Mouse (Mus musculus): Measurements from ENCODE around the gene Prss29. TPM values are rescaled to one million over a fixed set of nuclear protein-coding genes. Genes with fewer than 3 reads are reported as not detected.

Gene Prss29
- not detected for polyA plus RNA-seq (2017; shearing (Covaris generic))

- ATAC-seq: no peak
Observed at GRCm38 (mm10) chr17:25318354-25318753, at the start of gene Prss29. TSS of gene Prss29 (plus strand) at chr17:25318654.

DNA sequence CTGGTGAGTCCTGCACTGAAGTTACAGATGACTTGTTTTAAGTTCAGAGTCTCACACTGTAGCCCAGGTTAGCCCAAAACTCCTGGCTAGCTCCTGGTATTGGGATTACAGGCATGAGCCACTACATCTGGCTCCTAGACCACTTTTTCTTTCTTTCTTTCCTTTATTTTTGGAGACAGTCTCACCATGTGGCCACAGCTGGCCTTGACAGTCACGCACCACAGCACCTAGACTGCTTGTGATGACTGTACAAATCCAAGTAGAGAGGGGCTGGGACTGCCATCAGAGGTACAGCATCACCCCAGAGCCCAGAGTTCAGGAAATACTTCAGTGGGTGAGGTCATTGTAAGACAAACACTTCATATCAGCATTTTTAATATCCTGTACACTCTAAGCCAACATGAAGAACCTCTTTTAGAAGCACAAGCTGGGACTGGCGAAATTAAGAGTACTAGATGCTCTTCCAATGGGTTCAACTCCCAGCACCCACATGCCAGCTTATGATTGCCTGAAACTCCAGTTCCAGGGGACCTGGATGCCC is 47.6 kb upstream of the Prss29 start:
- ATAC-seq: no peak

- ATAC-seq: no peak
Observed at GRCm38 (mm10) chr17:25272326-25272725, 46.1 kb upstream of the Prss29 start.

DNA sequence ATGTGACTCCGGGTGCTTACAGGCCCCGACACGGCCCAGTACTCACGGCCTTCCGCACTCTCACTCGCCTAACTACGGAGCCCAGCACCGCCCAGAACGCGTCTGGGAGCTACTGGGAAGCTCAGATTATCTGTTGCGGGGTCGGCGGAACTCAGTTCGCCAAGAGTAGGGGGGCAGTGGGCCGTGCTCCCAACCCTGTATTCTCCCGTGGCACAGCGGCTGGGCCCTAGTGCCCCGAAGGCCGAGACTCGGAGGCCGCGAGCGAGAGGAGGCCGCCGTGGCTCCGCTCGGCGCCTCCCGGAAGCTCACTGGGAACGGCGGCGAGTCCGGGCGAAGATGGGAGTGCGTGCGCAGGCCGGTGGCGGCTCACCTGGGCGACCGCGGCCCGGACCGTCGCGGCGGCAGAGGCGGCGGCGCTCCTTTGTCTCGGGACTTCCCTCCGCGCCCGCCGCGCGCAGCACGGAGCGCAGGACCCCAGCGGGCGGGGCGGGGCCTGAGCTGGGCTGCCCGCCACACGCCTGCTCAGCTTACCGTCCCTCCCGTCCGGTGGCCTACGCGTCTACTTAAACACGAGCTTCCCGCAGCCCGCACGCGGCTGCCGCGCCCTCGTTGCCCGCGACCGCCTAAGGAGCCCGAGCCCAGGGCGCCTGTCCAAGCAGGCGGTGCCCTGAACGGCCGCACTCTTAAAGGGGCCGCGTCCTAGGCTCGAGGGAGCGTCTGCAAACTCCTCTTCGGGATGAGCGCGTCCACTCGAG is 45.3 kb upstream of the Prss29 start:
- peak; percentile 73 for ATAC-seq

GRCm38 (mm10) chr17:25273706-25274501 is 44.5 kb upstream of the Prss29 start:
- ATAC-seq: peak; percentile 79

DNA sequence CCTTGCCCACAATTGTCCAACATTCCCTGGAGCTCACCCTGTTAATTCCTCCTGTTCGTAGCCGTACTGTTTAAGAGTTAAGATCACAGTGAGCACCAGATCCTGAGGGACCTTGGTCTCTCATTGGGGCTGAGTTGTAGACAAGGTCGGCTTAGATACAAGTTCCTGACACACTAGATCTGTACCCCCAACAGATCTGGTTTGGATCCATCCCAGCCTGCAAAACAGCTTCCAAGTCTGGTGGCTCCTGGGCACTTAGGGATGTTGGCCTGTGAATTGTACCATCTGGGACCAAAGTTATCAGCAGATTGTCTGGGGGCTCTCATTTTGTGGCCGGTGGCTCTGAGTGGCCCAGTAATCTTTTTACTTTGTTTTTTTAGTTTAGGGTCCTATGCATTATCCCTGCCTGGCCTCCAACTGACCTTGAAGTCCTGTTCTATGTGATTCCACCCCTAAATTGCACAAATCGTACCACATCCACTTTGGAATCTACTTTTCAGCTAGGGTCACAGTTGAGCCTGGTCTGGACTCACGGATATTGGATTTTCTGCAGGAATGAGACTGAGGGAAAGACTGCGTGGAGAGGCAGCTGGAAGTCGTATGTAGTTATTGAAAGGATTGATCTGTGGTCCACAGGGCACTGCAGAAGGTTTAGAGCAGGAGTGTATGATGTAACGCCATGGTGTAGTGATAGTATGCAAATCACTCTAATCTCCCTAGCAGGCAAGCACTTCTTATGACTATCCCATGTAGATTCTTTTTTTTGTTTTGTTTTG is 43.7 kb upstream of the Prss29 start, which contains the start of gene Ube2i:
Gene Ube2i (minus strand): TSS at position 52 of the 776 bp plus-strand sequence.
- no peak for ATAC-seq

GRCm38 (mm10) chr17:25275833-25276232 is 42.6 kb upstream of the Prss29 start:
- ATAC-seq: no peak

- peak; percentile 43 for ATAC-seq
Observed at GRCm38 (mm10) chr17:25282133-25282532, 36.3 kb upstream of the Prss29 start.

DNA sequence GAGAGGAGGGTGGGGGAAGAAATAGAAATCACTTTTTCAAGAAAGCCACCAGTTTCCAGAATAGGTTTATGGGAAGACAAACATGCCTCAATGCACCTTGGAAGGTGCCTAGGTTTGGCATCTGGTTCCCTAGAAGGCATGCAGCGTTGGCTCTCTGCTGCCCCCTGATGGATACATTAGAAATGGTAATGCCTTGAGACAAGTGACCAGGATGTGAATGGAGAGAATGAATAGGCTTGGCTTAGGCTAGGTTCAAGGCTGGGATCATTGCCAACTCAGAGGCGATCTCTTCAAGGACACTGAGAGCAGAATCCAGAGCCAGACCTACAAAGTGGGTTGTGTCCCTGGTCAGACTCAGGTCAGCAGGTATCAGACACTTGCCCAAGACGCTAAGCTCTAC is 33.4 kb upstream of the Prss29 start:
- ATAC-seq: peak; percentile 52

DNA sequence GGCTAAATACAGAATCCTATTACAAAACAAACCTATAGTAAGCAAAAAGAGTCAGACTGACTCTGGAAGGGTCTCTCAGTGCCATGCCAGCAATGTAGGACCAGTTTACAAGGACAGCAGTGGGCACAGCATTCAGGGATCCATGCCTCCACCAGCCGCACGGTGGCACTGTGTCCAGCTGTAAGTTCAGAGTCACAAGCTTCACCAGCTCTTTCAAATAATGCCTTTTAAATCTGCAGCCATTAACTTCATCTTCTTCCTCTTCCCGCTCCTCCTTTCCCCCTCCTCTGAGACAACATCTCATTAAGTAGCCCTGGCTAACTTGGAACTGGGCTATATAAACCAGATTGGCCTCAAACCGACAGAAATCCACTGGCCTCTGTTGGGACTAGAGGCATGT is 29.6 kb upstream of the Prss29 start:
- ATAC-seq: no peak

GRCm38 (mm10) chr17:25290411-25290810 is 28.0 kb upstream of the Prss29 start:
- no peak for ATAC-seq

- ATAC-seq: no peak
Observed at GRCm38 (mm10) chr17:25293495-25293894, 25.0 kb upstream of the Prss29 start.

DNA sequence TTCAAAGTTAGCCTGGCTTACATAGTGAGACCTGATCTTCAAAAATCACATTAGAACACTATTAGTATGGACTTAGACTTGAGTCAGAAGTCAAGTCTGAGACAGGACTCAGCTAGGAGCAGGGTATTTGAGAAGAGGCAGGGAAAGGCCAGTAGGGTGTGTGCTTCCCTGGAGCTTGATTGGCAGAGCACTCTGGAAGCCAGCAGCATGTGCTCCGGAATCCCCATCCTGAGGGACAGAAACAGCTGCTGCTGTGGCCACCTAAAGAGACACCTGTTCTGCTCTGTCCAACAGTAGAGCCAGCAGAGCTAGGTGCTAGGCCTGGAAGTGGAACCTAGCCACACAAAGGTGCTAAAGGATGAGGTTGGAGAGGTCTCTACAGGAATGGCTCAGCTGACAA is 24.3 kb upstream of the Prss29 start:
- no peak for ATAC-seq

DNA sequence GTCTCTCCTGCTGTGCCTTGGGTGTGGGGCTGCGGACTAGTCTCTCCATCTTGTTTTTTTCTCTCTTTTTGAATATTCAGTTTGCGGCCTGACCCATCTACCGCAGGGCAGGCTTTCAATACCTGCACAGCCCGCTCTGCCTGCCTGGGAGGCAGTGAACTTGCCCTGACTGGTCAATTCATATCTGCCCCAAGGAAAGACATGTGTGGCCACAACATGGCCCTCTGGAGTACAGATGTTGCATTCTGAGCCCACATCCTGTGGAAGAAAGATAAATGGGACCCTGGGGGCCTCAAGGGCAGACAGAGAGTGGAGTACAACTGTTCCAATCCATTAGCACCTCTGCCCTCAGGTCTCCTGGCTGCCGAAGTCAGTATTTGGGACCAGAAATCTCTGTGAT is 20.4 kb upstream of the Prss29 start, which contains the start of gene Prss34:
Gene Prss34 (plus strand): TSS at position 301 of the 400 bp plus-strand sequence.
- ATAC-seq: no peak

DNA sequence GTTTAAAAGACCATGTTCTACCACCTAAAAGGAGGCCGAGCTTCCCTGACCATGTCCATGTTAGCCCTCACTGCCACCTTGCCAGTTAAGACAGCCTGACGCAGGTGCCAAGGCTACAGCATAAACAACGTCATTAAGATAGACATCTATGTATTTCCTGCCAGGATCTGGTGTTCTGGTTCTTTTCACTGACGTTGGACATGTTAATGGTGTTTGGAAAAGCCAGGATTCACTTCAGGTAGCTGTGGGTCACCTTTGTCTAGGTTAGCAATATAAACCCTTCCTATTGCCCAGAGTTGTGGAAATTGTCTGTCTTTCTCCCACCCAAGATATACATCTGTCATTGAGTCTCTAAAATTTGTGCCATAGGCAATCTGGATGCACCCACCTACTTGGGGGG is 10.1 kb upstream of the Prss29 start, which contains the start of gene Prss28:
Gene Prss28 (plus strand): TSS at position 301 of the 400 bp plus-strand sequence.
- ATAC-seq: no peak

DNA sequence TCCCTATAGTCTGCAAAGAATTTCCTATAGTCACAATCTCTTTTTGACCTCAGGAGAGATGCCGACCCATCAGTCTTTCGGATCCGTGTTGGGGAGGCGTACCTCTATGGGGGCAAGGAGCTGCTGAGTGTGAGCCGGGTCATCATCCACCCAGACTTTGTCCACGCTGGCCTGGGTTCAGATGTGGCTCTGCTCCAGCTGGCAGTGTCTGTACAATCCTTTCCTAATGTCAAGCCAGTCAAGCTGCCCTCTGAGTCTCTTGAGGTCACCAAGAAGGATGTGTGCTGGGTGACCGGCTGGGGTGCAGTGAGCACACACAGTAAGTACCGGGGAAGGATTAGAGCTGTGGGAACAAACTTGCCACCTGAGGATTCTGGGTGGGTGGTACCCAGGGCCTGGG is 2.4 kb downstream of the Prss29 start:
- no peak for ATAC-seq

- ATAC-seq: no peak
Observed at GRCm38 (mm10) chr17:25322930-25323329, 4.5 kb downstream of the Prss29 start.

DNA sequence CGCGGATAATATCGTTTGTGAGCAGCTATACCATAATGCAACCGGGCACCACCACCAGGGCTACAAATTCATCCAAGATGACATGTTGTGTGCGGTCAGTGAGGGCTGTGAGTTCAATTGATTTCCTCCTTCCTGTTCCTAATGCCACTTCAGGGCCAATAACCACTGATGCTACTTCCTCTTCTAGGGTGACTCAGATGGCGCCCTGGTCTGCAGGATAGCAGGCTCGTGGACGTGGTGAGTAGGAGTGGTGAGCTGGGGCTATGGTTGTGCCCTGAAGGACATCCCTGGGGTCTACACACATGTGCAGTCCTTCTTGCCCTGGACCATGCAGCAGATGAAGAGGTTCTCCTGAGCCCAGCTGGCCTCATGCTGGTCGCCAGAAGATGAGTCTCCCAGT is 13.9 kb downstream of the Prss29 start:
- ATAC-seq: no peak

- no peak for ATAC-seq
Observed at GRCm38 (mm10) chr17:25333943-25334342, 15.5 kb downstream of the Prss29 start.

GRCm38 (mm10) chr17:25338218-25338617 is 19.8 kb downstream of the Prss29 start:
- no peak for ATAC-seq

- no peak for ATAC-seq
Observed at GRCm38 (mm10) chr17:25340003-25340402, 21.5 kb downstream of the Prss29 start.

- no peak for ATAC-seq
Observed at GRCm38 (mm10) chr17:25341490-25341889, 23.0 kb downstream of the Prss29 start.

DNA sequence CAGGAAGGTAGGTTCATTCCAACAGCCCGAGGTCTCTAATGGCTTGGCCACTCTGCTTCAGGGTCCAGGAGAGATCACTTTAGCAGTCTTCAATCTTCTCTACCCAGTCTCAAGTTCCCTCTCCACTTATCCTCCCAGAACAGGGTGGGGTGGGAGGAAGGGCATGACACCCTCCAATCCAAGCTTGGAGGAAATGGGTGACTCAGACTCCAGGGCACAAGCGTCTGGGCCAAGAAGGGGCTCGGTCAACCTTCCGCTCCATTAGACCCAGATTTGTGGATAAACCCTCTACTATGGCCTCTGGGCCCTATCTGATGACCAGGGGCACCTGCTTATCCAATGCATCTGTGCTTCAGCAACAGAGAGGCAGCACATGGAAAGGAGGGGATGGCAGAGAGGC is 27.0 kb downstream of the Prss29 start, which contains the start of gene Tpsab1:
Gene Tpsab1 (minus strand): TSS at position 101 of the 400 bp plus-strand sequence.
- ATAC-seq: no peak
